Mouse (Mus musculus): ENCODE data around the gene Evc2. TPM values are rescaled to one million over a fixed set of nuclear protein-coding genes. Genes with fewer than 3 reads are reported as not detected.

The Evc2 gene
- polyA plus RNA-seq, 1 experiment from 2014 or later = 4.7 TPM

DNA sequence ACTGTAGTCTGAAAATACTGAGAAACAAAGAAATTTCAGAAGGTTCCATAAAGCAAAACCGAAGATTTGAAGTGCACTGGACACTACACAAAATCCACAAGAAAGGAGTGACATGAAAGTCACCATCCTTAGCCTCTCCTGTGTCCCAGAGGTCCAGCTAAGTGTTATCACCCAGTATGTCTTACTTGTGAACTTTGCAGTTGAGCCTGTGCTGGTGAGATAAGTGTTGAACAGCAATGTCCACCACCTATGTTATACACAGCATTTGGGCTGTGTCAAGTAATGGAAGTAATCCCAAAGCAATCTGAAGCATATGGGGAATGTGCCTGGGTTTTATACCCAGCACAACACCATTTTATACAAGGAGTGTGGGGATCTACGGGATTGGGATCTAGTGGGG lies 118.3 kb downstream of the Evc2 start:
- Histone ChIP-seq H3K4me2 (replicated peaks; ENCODE audit: low read depth, low read length) (no peak overlapping the region), H3K4me1 (ENCODE audit: insufficient read depth, low read depth, low read length) (no peaks in the 10 kb centered on the region), H3K9me3 (ENCODE audit: low read length) (no peaks in the 10 kb centered on the region), H3K4me3 (ENCODE audit: low read depth, low read length) (no peak overlapping the region), H3K27me3 (replicated peaks; ENCODE audit: insufficient read depth, low read length) (no peaks in the 10 kb centered on the region), H3K36me3 (ENCODE audit: insufficient read depth, low read length) (no peaks in the 10 kb centered on the region), H3K9ac (replicated peaks; ENCODE audit: low read depth) (no peak overlapping the region), H3K27ac (ENCODE audit: low read length) (no peak overlapping the region)
- 51% methylated on average over 2 of the region's 2 CpGs for WGBS
- ATAC-seq (no peak), DNase-seq (ENCODE audit: low spot score) (no peak)
- no peak for TF ChIP-seq CTCF (IDR thresholded peaks at IDR 0.05)
- TF ChIP-seq EP300 (IDR thresholded peaks at IDR 0.05) = no peak

GRCm38 (mm10) chr5:37457191-37457590 lies 118.9 kb downstream of the Evc2 start:
- H3K4me3 ChIP-seq (ENCODE audit: low read depth, low read length) = no peak overlapping the region
- no peak for TF ChIP-seq CTCF (IDR thresholded peaks at IDR 0.05)
- no peak for TF ChIP-seq EP300 (IDR thresholded peaks at IDR 0.05)
- WGBS = 68% methylated on average over 5 of the region's 5 CpGs

GRCm38 (mm10) chr5:37457831-37458230 lies 119.5 kb downstream of the Evc2 start:
- TF ChIP-seq CTCF (IDR thresholded peaks at IDR 0.05) (no peak), EP300 (IDR thresholded peaks at IDR 0.05) (no peak)
- no peak overlapping the region for H3K4me2 ChIP-seq (replicated peaks; ENCODE audit: low read depth, low read length)
- no peak overlapping the region for H3K9ac ChIP-seq (replicated peaks; ENCODE audit: low read depth)
- H3K4me3 ChIP-seq (ENCODE audit: low read depth, low read length) = no peak overlapping the region
- WGBS = 81% methylated on average over 2 of the region's 2 CpGs
- no peaks in the 10 kb centered on the region for H3K9me3 ChIP-seq (ENCODE audit: low read length)
- no peaks in the 10 kb centered on the region for H3K27me3 ChIP-seq (replicated peaks; ENCODE audit: insufficient read depth, low read length)
- DNase-seq (ENCODE audit: low spot score) = no peak
- ATAC-seq = no peak
- H3K27ac ChIP-seq (ENCODE audit: low read length) = no peak overlapping the region
- no peaks in the 10 kb centered on the region for H3K4me1 ChIP-seq (ENCODE audit: insufficient read depth, low read depth, low read length)
- H3K36me3 ChIP-seq (ENCODE audit: insufficient read depth, low read length) = no peaks in the 10 kb centered on the region

More at GRCm38 (mm10) chr5:37457191-37457590, 118.9 kb downstream of the Evc2 start:
- Histone ChIP-seq H3K4me1 (ENCODE audit: insufficient read depth, low read depth, low read length) (no peaks in the 10 kb centered on the region), H3K36me3 (ENCODE audit: insufficient read depth, low read length) (no peaks in the 10 kb centered on the region), H3K27me3 (replicated peaks; ENCODE audit: insufficient read depth, low read length) (no peaks in the 10 kb centered on the region), H3K4me2 (replicated peaks; ENCODE audit: low read depth, low read length) (no peak overlapping the region), H3K9ac (replicated peaks; ENCODE audit: low read depth) (no peak overlapping the region), H3K9me3 (ENCODE audit: low read length) (no peaks in the 10 kb centered on the region), H3K27ac (ENCODE audit: low read length) (no peak overlapping the region)
- no peak for DNase-seq (ENCODE audit: low spot score)
- ATAC-seq = no peak

DNA sequence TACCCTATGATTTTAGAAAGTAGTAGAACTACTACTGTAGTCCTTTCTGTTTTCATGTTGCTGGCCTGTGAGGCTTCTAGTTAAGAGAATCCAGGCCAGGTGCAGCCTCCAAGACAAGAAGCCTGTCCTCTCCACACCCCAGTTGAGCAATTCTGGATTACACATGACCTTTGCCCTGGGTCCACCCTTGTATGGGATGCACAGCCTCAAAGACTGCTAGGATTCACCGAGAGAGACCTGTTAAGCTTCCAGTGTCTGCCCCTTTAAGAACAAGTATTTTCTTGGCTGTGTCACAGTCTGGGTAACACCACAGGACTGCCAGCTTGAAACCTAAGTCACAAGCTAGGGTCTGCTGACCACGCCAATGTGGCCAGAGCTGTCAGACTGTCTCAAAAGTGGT lies 119.9 kb downstream of the Evc2 start:
- Histone ChIP-seq H3K4me1 (ENCODE audit: insufficient read depth, low read depth, low read length) (no peaks in the 10 kb centered on the region), H3K27ac (ENCODE audit: low read length) (no peak overlapping the region), H3K4me3 (ENCODE audit: low read depth, low read length) (no peak overlapping the region), H3K27me3 (replicated peaks; ENCODE audit: insufficient read depth, low read length) (no peaks in the 10 kb centered on the region), H3K4me2 (replicated peaks; ENCODE audit: low read depth, low read length) (no peak overlapping the region), H3K9me3 (ENCODE audit: low read length) (no peaks in the 10 kb centered on the region), H3K9ac (replicated peaks; ENCODE audit: low read depth) (no peak overlapping the region), H3K36me3 (ENCODE audit: insufficient read depth, low read length) (no peaks in the 10 kb centered on the region)
- 44% methylated on average over 2 of the region's 2 CpGs for WGBS
- DNase-seq (ENCODE audit: low spot score) = no peak
- ATAC-seq = no peak
- TF ChIP-seq EP300 (IDR thresholded peaks at IDR 0.05) (no peak), CTCF (IDR thresholded peaks at IDR 0.05) (no peak)

DNA sequence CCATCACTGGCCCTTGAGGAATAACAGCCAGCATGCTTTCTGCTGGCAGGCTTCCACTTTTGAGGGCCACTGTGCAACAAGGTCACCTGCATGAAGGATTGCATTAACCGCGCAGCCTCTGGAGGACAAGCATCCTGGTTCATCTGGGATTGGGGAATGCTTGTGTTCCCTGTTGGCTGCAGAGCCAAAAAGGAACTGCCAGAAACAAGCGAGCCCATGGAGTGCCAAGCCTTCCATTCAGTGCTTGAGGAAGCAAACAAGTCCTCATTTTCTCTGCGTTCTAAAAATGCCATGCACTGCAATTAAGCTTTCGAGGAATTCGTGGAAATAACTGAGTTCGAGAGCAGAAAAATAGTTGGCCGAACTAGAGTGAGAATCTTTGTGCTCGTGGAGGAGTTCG lies 127.2 kb downstream of the Evc2 start:
- 88% methylated on average over 10 of the region's 10 CpGs for WGBS
- H3K4me1 ChIP-seq (ENCODE audit: insufficient read depth, low read depth, low read length) = no peaks in the 10 kb centered on the region
- no peak overlapping the region for H3K4me3 ChIP-seq (ENCODE audit: low read depth, low read length)
- TF ChIP-seq CTCF (IDR thresholded peaks at IDR 0.05) (no peak), EP300 (IDR thresholded peaks at IDR 0.05) (no peak)
- no peak for DNase-seq (ENCODE audit: low spot score)
- H3K9ac ChIP-seq (replicated peaks; ENCODE audit: low read depth) = no peak overlapping the region
- H3K9me3 ChIP-seq (ENCODE audit: low read length) = no peaks in the 10 kb centered on the region
- no peaks in the 10 kb centered on the region for H3K27me3 ChIP-seq (replicated peaks; ENCODE audit: insufficient read depth, low read length)
- no peak for ATAC-seq
- no peak overlapping the region for H3K27ac ChIP-seq (ENCODE audit: low read length)
- H3K4me2 ChIP-seq (replicated peaks; ENCODE audit: low read depth, low read length) = no peak overlapping the region
- no peaks in the 10 kb centered on the region for H3K36me3 ChIP-seq (ENCODE audit: insufficient read depth, low read length)

- no peak for TF ChIP-seq CTCF (IDR thresholded peaks at IDR 0.05)
- H3K4me3 ChIP-seq (ENCODE audit: low read depth, low read length) = no peak overlapping the region
- no peaks in the 10 kb centered on the region for H3K9me3 ChIP-seq (ENCODE audit: low read length)
- no peak overlapping the region for H3K4me2 ChIP-seq (replicated peaks; ENCODE audit: low read depth, low read length)
- H3K27me3 ChIP-seq (replicated peaks; ENCODE audit: insufficient read depth, low read length) = no peaks in the 10 kb centered on the region
- DNase-seq (ENCODE audit: low spot score) (no peak), ATAC-seq (no peak)
- no peak overlapping the region for H3K27ac ChIP-seq (ENCODE audit: low read length)
- H3K9ac ChIP-seq (replicated peaks; ENCODE audit: low read depth) = no peak overlapping the region
- 62% methylated on average over 2 of the region's 2 CpGs for WGBS
- no peaks in the 10 kb centered on the region for H3K36me3 ChIP-seq (ENCODE audit: insufficient read depth, low read length)
- H3K4me1 ChIP-seq (ENCODE audit: insufficient read depth, low read depth, low read length) = no peaks in the 10 kb centered on the region
These were observed 129.3 kb downstream of the Evc2 start for GRCm38 (mm10) chr5:37467646-37468045.

GRCm38 (mm10) chr5:37469031-37469430 lies 130.7 kb downstream of the Evc2 start:
- H3K4me2 ChIP-seq (replicated peaks; ENCODE audit: low read depth, low read length) = no peak overlapping the region
- H3K4me1 ChIP-seq (ENCODE audit: insufficient read depth, low read depth, low read length) = no peaks in the 10 kb centered on the region
- no peak overlapping the region for H3K27ac ChIP-seq (ENCODE audit: low read length)
- no peaks in the 10 kb centered on the region for H3K36me3 ChIP-seq (ENCODE audit: insufficient read depth, low read length)
- H3K27me3 ChIP-seq (replicated peaks; ENCODE audit: insufficient read depth, low read length) = no peaks in the 10 kb centered on the region
- no peak for TF ChIP-seq CTCF (IDR thresholded peaks at IDR 0.05)
- no peak for TF ChIP-seq EP300 (IDR thresholded peaks at IDR 0.05)
- no peak for ATAC-seq
- 70% methylated on average over 5 of the region's 5 CpGs for WGBS
- H3K9ac ChIP-seq (replicated peaks; ENCODE audit: low read depth) = no peak overlapping the region
- no peaks in the 10 kb centered on the region for H3K9me3 ChIP-seq (ENCODE audit: low read length)
- no peak overlapping the region for H3K4me3 ChIP-seq (ENCODE audit: low read depth, low read length)
- no peak for DNase-seq (ENCODE audit: low spot score)
